Mouse (Mus musculus): Measurements from ENCODE around the gene Fsd1. TPM values are rescaled to one million over a fixed set of nuclear protein-coding genes. Genes with fewer than 3 reads are reported as not detected.
"Not testable (repeated sequence)": the region's sequence is repeated elsewhere in the genome, so short reads cannot be mapped to it uniquely, and the experiment has no call there.

The Fsd1 gene
- 10 to 100 TPM; 73.6 to 91.7 (median 81.2) TPM for total RNA-seq (2022)

DNA sequence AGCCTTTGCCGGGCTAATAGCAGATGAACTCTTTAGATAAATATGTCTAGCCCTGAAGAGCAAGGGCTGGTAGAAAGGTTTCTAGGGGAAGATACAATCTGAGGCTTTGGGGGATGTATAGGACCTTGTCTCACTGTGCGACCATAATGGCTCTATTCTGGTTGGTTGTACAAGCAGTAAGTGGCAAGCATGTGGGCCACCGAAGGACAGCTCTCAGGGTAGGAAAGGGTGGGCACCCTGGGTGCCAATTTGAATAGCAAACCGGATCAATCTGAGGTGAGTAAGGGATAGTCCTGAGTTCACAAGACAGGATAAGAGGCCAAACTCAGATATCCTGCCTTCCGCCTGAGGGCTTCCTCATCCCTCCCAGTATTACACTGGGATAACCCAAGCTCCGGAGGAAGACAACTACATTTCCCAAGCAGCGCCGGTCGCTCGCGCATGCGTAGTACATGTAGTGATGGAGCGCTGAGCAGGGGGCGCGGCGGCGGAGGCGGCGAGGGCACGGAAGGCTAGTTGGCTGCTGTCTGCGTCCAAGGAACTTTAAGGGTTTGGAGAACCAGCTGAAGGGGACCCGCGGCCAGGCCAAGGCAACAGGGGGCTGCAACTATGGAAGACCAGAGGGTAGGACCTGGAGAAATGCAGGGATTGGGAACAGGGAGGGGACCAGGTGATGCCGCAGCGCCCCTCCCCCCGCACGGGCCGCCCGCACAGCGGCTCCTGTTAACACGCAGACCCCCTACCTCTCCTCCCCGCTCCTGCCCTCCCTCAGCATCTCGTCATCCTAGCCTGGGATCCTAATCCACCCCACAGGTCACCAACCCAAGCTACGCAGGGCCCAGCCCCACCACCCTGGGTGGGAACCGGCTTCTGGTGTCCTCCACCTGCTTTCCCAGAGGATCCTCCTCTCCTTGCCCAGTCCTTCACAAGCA, at the start of gene Fsd1:
Fsd1 (plus strand) TSS at position 480 of the 932 bp plus-strand sequence.
- DNase-seq (ENCODE audit: low spot score in 2 of 2), result peak; percentile 65 to 80

DNA sequence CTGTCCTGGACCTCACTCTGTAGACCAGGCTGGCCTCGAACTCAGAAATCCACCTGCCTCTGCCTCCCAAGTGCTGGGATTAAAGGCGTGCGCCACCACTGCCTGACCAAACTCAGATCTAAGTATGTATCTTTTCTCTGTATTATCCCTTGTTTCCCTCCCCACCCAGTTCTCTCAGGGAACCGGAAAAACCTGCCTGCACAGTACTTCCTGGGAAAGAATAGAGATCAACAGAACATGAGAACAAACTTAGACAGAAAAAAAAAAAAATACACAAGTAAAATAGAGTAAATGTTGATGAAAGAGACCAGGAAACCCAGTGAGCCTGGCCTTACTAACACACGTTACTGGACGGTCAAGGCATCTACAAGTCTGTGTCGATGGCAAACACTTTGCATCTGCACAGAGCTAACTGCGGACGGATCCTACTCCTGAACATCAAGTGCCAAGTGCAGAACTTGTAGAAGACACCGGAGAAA, 41.9 kb upstream of the Fsd1 start:
- not testable (repeated sequence) for DNase-seq (ENCODE audit: low spot score in 2 of 2)

DNA sequence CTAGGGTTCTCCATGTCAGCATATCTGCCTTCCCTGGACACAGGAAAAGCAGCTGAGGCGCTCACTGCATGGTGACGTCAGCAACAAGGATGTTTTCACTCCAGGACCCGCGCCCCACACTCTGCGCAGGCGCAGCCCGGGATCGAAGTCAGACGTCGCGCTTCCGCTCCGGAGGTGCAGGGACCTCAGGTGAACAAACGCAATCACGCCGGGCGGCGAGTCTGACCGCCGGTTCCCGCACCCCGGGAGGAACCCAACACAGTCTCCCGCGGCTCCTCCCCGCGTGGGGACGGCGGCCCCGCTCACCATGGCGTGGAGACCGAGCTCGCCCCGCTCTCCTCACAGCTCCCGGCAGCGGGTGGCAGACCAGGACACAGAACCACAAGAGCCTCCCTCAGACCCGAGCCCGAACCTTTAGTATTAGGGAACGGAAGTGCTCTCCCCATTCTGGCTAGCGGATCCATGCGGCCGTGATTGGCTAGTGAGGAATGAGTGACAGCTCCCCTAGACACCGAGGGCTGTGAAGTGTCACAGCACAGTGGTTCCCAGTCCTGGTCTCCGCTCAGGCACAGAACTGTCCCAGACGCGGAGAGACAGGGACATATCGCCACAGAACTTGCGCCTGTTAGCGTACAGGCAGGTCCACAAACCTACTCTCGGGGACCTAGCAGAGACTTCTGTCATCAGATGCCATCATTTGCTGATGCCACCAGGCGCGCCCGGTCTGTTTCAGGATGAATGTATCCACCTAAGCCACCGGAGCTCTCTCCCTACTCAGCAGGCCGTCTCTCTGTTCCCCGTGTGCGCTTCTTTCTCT, 41.2 kb upstream of the Fsd1 start:
- DNase-seq (ENCODE audit: low spot score in 2 of 2), result peak; percentile 84 to 95

DNA sequence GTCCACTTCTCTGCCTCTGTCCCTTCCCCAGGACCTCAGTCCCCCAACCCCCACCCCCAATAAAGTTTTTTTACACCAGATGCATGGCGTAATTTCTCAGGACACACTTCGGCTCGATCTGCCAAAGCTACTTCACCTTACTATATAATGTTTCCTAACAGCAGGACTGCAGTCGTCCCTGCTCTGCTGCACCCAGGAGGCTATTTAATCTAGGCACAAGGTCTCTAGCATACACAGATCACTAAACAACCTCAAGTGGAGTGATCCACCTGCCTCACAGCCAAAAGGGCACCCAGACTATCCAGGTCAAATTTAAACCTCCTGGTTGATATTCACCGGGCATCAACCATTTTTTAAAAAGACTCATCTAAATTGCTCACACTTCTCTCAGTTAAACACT, 40.6 kb upstream of the Fsd1 start:
- peak in 1 of 2 experiments; percentile 13 for DNase-seq (ENCODE audit: low spot score in 2 of 2)

DNA sequence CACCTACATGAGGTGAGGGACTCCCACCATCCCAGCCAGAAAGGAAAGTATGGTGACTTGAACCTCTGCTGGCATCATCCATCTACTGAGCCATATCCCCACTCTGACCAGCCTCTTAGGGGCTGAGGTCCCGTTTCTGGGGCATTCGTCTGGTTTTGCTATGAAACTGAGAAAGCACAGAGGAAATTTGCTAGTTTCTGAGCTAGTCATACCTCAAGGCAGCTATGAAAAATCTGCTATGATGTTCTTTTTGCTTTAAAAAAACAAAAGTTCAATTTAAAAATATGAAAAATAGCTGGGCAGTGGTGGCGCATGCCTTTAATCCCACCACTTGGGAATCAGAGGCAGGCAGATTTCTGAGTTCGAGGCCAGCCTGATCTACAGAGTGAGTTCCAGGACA, 37.7 kb upstream of the Fsd1 start:
- DNase-seq (ENCODE audit: low spot score in 2 of 2), result no peak

DNA sequence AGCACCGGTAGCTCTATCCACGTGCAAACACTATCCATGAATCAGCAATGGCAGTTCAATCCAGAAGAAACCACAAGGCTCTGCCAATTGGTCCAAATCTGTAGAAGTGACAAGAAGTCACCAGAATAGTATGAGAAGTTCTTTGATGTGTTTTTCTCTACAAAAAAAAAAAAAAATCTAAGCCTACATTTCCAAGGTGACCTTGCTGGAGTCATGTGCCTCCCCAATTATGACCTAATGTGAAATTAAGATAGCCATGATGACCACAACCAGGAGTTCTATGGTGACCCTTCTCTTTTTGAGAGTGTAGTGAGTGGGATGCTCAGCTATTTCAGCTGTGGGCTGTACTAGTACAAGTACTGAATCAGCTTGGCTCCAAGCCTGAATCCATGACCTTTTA, 36.9 kb upstream of the Fsd1 start, which contains the start of gene Zfp119b:
Zfp119b (minus strand) TSS at position 101 of the 400 bp plus-strand sequence.
- no peak for DNase-seq (ENCODE audit: low spot score in 2 of 2)

DNA sequence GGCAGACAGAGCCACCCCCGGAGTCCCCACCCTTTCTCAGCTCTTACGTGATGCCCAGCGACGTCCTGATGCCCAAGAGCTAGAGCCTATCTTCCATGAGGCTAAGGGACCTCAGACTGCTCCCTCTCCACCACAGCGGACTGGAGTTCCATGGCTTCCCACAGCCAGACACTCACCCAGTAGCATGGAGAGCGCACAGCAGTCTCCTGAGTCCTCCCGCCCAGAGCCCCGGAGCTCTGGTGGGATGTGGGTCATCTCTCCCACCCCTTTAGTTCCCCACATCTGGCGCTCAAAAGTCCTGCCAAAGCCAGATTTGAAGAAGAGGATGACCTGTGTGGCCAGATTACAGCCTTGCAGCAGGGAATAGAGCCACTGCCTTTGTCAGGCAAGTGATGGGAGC, 35.7 kb upstream of the Fsd1 start:
- DNase-seq (ENCODE audit: low spot score in 2 of 2), result peak in 1 of 2 experiments; percentile 4

DNA sequence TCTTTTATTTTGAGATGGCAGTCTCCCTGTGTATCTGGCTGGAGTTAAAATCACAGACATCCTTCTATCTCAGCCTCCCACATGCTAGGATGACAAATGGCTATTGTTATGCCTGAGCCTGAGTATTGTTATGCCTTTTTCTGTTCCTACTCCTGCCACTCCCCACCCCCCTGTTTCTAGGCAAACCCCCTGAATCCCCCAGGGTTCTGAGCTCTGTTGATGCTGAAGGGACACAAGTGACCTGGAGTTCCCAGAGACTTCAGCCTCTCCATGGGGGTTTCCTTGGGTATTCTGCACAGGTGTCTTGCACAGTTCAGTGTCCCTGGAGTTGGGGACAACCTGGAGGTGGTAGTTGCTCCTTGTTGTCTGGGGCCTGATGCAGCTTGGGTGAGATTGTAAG, 34.3 kb upstream of the Fsd1 start:
- peak in 1 of 2 experiments; percentile 4 for DNase-seq (ENCODE audit: low spot score in 2 of 2)

DNA sequence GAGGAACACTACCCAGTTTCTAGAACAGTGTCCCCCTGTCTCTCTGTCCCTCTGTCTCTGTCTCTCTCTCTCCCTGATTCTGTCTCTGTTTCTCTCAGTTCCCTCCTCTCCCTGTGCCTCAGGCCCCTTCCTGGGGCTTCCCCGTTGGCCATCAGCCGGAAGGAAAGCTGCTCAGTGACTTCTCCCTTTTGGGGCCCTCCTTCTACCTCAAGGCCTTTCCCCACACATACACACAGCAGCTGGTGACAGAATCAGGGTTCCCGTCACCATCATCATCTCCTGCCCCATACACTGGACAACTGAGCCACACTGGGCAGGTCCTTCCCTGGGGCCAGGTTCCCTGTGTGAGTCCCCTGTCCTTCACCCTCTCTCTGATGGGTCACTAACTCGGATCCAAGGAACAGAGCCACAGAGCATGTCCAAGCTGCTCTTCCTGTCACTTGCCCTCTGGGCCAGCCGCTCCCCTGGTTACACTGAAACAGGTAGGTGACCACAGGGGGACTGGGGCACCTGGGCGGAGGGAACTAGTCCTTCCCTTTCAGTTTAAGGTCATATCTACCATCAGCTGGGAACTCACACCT, 33.8 kb upstream of the Fsd1 start, which contains the start of gene Ebi3:
Ebi3 (plus strand) TSS at position 194 of the 581 bp plus-strand sequence.
- DNase-seq (ENCODE audit: low spot score in 2 of 2), result peak in 1 of 2 experiments; percentile 4

DNA sequence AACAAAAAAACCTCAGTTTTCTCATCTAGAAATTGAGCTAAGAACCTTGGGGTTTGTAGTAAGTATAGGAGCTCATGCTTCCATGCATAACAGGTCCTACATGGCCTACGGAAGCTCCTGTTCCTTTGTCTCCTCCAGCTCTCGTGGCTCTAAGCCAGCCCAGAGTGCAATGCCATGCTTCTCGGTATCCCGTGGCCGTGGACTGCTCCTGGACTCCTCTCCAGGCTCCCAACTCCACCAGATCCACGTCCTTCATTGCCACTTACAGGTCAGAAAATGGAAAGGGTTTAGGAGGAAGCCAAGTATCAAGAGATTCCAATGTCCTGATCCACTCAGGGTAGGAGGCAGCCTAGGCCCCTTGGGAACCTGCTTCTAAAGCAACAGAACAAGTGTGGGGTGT, 32.6 kb upstream of the Fsd1 start:
- DNase-seq (ENCODE audit: low spot score in 2 of 2), result peak in 1 of 2 experiments; percentile 3

DNA sequence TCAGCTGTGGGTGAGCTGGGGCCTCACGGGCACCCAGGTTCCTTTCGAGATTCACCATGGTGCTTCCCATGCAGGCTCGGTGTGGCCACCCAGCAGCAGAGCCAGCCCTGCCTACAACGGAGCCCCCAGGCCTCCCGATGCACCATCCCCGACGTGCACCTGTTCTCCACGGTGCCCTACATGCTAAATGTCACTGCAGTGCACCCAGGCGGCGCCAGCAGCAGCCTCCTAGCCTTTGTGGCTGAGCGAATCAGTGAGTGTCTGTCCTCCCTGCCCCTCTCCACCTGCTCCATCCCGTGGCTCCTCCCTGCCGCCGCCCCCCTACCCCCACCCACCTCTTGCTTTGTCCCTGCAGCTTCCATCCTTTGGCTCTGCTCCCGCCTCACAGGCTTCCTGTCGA, 32.1 kb upstream of the Fsd1 start:
- DNase-seq (ENCODE audit: low spot score in 2 of 2), result peak in 1 of 2 experiments; percentile 9

DNA sequence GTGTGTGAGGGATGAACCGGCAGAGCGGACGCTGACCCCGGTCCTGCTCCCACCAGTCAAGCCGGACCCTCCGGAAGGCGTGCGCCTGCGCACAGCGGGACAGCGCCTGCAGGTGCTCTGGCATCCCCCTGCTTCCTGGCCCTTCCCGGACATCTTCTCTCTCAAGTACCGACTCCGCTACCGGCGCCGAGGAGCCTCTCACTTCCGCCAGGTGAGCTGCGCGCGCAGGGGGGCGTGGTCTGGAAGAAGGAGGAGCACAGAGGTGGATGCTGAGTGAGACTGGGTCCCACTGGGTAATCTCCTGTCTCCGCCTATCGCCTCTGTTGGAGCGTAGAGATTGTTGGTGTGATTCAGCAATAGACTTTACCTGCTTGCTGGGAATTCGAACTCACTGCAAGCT, 30.2 kb upstream of the Fsd1 start:
- peak; percentile 58 to 82 for DNase-seq (ENCODE audit: low spot score in 2 of 2)

DNA sequence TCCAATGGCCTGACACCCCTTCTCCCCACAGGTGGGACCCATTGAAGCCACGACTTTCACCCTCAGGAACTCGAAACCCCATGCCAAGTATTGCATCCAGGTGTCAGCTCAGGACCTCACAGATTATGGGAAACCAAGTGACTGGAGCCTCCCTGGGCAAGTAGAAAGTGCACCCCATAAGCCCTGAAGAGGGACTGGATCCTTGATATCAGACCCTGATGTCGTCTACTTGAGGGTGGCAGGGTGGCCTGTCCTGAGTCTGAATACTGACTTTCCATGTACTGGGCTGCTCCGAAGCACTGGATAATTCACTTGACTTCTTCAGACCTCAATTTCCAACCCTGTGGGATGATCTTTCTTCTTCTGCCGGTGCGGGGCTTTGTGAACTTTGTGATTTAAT, 29.7 kb upstream of the Fsd1 start:
- no peak for DNase-seq (ENCODE audit: low spot score in 2 of 2)

DNA sequence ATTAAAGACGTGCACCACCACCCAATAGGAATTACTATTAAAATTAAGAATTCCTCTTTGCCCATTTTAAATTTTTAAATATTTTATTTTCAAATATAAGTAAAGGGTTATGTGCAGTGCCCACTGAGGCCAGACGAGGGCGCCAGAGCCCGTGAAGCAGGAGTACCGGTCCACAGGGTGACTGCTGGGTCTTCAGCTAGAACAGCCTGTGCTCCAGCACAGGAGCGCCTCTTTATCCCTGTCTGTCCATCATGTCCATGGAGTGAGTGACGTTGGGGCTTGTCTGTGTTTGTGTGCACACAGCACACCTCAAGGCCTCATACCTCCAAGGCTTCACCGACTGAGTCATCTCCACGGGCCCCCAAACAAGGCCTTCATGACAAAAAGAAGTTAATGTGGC, 29.1 kb upstream of the Fsd1 start:
- DNase-seq (ENCODE audit: low spot score in 2 of 2), result peak; percentile 51 to 76

DNA sequence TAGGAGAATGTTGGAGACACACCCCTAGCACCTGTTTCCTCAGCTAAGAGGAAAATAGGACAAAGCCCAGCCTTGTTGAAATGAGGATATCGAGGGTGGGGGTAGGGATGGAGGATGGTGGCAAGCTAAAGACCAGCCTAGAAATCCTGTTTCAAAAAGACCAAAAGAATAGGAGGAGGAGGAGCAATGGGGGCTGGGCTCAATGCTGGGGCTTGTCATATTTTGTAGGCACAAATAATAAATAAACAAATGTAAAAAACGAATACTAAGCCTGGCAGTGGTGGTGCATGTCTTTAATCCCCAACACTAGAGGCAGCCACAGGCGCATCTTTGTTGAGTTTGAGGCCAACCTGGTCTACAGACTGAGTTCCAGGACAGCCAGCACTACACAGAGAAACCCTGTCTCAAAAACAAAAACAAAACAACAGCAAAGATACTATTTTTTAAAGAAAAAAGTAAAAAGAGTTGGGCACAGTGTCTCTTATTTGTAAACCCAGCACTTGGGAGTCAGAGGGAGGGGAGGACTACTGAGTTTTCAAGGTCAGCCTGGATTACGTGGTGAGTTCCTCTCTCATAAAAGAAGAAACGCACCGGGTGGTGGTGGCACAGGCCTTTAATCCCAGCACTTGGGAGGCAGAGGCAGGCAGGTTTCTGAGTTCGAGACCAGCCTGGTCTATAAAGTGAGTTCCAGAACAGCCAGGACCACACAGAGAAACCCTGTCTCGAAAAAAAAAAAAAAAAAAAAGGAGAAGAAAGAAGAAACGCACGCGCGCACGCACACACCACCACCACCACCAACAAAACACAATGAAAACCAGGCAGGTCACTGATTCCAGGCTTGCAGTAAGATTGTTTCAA, 28.4 kb upstream of the Fsd1 start:
- DNase-seq (ENCODE audit: low spot score in 2 of 2), result peak; percentile 2 to 20

DNA sequence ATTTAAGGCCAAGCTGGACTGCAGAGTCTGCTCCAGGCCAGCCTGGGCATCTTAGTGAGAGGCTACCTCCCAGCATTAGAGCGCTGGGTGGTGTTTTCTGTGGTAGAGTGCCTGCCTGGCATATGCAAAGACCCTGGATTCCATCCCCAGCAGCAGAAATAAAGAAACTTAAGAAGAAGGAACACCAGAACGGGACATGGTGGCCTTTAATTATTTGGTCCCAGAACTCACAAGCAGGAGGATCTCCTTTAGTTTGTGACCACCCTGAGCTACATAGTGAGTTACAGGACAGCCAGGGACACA, 27.8 kb upstream of the Fsd1 start:
- no peak for DNase-seq (ENCODE audit: low spot score in 2 of 2)

DNA sequence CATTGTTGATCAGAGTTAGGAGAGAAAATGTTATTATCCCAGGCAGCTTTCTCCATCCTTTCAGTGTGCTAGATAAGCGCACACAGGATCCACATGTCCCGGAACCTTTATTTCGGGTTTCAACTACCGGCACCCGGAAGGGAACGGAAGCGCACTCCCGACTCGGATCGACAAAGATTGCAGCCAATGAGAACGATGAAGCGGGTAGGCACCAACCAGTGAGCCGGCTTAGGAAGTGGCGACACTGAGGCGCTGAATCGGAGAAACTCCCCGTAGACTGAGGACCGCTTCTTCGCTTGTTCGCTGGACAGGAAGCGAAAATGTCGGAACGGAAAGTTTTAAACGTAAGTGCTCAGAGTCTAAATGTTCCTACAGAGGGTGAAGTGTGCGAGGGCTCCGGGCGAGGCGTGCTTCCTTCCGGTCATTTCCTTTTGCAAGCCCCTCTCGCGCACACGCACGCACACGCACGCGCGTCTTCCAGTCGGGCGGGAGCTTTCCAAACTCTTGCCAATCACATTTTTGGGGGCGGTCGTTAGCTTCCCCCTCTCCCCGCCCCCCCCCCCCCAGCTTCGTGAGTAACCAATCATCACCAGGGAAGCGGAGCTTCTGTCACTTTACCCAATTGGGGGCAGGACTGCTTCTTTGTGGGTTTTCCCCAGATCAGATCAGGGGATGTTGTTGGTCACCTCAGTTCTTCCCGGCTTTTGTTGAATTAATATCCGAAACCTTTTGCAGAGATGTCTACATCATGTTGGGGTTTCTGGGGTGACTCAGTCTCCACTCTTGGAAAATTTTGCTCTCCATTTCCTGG, 27.2 kb upstream of the Fsd1 start, which contains the start of gene Yju2:
Yju2 (plus strand) TSS at position 182 of the 811 bp plus-strand sequence.
- DNase-seq (ENCODE audit: low spot score in 2 of 2), result peak; percentile 93 to 96

DNA sequence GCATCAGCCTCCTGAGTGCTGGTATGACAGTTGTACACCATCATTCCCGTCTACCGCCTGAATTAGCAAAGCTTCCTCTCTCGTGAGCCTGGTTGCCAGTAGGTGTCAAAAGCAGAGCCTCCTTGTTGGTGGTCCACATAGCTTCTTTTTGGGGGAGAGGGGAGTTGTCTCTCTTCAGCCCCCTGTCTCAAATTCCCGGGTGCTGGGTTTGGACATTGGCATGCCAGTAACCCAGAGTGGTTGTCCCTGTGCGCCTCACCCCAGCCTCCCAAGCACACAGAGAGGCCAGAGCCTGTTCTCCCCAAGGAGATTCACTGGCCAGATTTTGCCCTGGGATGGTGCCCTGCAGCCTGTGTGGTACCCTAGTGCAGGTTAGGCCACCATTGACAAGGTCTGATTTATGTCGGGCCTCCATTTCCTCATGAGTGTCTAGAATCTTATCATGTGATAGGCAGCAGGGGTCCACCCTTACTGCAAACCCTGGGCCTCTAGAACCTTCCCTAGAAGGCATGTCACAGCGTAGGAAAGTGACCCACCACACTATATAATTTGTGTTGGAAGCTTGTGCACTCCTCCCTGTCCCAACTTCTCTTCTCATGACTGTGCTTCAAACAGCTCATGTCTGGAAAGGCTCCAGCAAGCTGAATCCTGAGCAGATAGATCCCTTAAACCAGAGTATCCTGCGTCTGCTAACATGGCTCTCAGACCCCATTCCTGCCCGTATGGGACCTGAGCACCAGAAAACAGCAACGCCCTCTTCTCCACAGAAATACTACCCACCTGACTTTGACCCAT, 26.2 kb upstream of the Fsd1 start:
- no peak for DNase-seq (ENCODE audit: low spot score in 2 of 2)

DNA sequence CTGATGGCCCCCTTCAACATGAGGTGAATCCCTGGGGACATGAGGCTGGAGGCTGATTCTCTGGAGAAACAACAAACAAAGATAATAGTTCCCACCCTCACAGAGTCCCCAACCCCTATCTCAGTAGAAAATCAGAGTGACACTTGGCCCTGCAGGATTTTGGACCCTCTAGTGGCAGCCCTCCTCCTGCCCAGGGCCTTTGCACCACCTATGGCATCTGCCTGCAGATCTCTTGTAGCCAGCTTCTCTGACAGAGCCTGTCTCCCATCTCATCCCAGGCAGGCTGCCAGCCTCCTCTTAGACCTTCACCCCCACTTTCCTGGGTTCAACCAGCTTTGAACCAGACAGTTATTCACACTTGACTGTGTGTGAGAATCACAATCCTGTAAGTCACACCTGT, 25.5 kb upstream of the Fsd1 start:
- peak in 1 of 2 experiments; percentile 11 for DNase-seq (ENCODE audit: low spot score in 2 of 2)
